Mouse (Mus musculus) liver, embryonic 13.5 days (tissue): ENCODE data around the gene Mief2. TPM values are rescaled to one million over a fixed set of nuclear protein-coding genes. Genes with fewer than 3 reads are reported as not detected.
A peak's percentile ranks its signal among the peaks of the same experiment; 100 is the strongest.

Source experiments
- ATAC-seq: fragments of 200-750 bp; cut with Nextera tagmentation; 2 replicates; pipeline ENCODE4 v1.8.0; 2017; ENCODE audit warnings: low read depth, mild to moderate bottlenecking, moderate number of reproducible peaks, moderate library complexity
- DNase-seq: peaks from one replicate; pipeline ENCODE4 v3.0.0; 2022
- H3K27ac ChIP-seq: fragments of 300-500 bp; sonication (generic); 2 replicates; pipeline ENCODE4 v1.5.1; 2015; ENCODE audit warnings: moderate library complexity, mild to moderate bottlenecking, inconsistent platforms
- H3K27me3 ChIP-seq: fragments of 300-500 bp; sonication (generic); 2 replicates; pipeline ENCODE4 v1.6.1; 2015; ENCODE audit warnings: mild to moderate bottlenecking, inconsistent platforms
- H3K36me3 ChIP-seq: fragments of 300-500 bp; sonication (generic); 2 replicates; pipeline ENCODE4 v1.6.1; 2015; ENCODE audit warnings: mild to moderate bottlenecking, inconsistent platforms
- H3K4me1 ChIP-seq: fragments of 300-500 bp; sonication (generic); replicated peaks from 2 replicates; pipeline ENCODE4 v1.6.1; 2015; ENCODE audit warnings: inconsistent platforms
- H3K4me2 ChIP-seq: fragments of 300-500 bp; sonication (generic); 2 replicates; pipeline ENCODE4 v1.6.1; 2015; ENCODE audit warnings: inconsistent platforms, mild to moderate bottlenecking, moderate library complexity
- H3K4me3 ChIP-seq: fragments of 300-500 bp; sonication (generic); replicated peaks from 2 replicates; pipeline ENCODE4 v1.5.1; 2015; ENCODE audit warnings: mild to moderate bottlenecking, inconsistent platforms
- H3K9ac ChIP-seq: fragments of 300-500 bp; sonication (generic); 2 replicates; pipeline ENCODE4 v1.6.1; 2015; ENCODE audit warnings: mild to moderate bottlenecking, inconsistent platforms
- H3K9me3 ChIP-seq: fragments of 300-500 bp; sonication (generic); replicated peaks from 2 replicates; pipeline ENCODE4 v1.6.1; 2016; ENCODE audit warnings: inconsistent platforms
- WGBS: fragments of 180-500 bp; shearing (Covaris S2); methylation state at CpG from one replicate; pipeline ENCODE4 v1.1.7; 2015; ENCODE audit not compliant: insufficient replicate concordance; 5-methylcytosine and 5-hydroxymethylcytosine counted together
- polyA plus RNA-seq: library from polyadenylated mRNA; unstranded; fragments of >200 nt; fragmentation: Nextera tagmentation; extraction: Ambion mirVana; gene quantifications from 2 replicates; pipeline ENCODE4 v1.2.1, GENCODE M21; 2015

The Mief2 gene
- polyA plus RNA-seq: 3.0 and 3.6 TPM in 2 replicates

DNA sequence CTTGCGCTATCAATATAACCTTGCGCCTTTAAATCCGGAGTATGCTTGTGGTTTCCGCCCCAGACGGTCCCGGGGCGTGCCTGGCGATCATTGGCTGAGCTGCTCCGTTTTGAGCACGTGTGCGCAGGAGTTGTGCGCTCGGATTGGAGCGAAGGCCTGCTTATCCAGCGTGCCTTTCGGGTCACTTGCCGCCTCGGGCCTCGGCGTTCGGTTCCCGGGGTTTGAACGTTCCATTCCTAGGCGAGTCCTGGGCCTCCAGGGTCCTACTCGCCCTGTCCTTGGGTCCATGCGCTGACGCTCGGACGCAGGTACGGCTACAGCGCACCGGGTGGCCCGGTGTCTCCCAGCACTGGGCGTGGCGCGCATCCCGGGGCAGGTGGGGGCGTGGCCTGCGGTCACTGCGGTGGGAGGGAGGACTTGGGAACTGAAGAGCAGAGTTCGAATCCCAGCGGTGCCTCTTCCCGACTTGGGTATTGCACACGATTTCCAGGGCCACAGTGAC lies at the start of gene Mief2:
Gene Mief2, plus strand, starts transcription at position 139 of the 502 bp plus-strand sequence.
- Histone ChIP-seq H3K4me3 (peak within 1 kb of the TSS; percentile 87), H3K36me3 (peaks cover 30% of the 10 kb centered on the region), H3K4me1 (peaks cover 37% of the 10 kb centered on the region), H3K27me3 (no peaks in the 10 kb centered on the region), H3K9ac (peak within 1 kb of the TSS; percentile 85), H3K27ac (peak within 1 kb of the TSS; percentile 82), H3K4me2 (peak within 1 kb of the TSS; percentile 94), H3K9me3 (no peaks in the 10 kb centered on the region)
- peak; percentile 88 for ATAC-seq
- peak; percentile 90 for DNase-seq
- under 1% methylated on average over 44 of the region's 44 CpGs for WGBS

DNA sequence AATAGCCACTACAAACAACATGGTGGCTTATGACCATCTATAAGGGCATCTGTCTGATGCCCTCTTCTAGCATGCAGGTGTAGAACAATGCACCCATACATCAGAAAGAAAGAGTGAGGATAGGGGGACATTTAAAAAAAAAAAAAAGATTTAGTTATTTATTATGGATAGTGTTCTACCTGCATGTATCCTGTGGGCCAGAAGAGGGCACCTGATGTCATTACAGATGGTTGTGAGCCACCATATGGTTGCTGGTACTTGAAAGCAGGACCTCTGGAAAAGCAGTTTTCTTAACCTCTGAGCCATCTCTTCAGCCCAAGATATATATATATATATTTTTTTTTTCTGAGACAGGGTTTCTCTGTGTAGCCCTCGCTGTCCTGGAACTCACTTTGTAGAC lies 32.0 kb upstream of the Mief2 start:
- Histone ChIP-seq H3K9ac (no peak overlapping the region), H3K4me3 (no peak overlapping the region), H3K36me3 (no peaks in the 10 kb centered on the region), H3K27ac (no peak overlapping the region), H3K27me3 (no peaks in the 10 kb centered on the region), H3K9me3 (no peaks in the 10 kb centered on the region), H3K4me1 (peaks cover 23% of the 10 kb centered on the region), H3K4me2 (no peak overlapping the region)
- DNase-seq (no peak), ATAC-seq (no peak)
- 46% methylated on average over 1 of the region's 1 CpGs for WGBS

DNA sequence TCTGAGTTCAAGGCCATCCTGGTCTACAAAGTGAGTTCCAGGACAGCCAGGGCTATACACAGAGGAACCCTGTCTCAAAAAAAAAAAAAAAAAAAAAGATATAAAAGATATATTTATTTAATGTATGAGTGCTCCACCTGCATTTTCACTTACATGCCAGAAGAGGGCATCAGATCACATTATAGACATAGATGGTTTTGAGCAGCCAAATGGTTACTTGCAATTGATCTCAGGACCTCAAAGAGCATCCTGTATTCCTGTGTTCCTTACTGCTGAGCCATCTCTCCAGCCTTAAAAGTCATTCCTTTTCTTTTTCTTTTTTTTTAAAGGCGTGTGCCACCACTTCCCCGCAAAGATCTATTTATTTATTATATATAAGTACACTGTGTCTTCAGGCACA lies 30.6 kb upstream of the Mief2 start:
- ATAC-seq (no peak), DNase-seq (no peak)
- Histone ChIP-seq H3K27ac (no peak overlapping the region), H3K4me2 (no peak overlapping the region), H3K4me1 (peaks cover 33% of the 10 kb centered on the region), H3K36me3 (no peaks in the 10 kb centered on the region), H3K9ac (no peak overlapping the region), H3K4me3 (no peak overlapping the region), H3K9me3 (no peaks in the 10 kb centered on the region), H3K27me3 (no peaks in the 10 kb centered on the region)
- 50% methylated on average over 2 of the region's 2 CpGs for WGBS

DNA sequence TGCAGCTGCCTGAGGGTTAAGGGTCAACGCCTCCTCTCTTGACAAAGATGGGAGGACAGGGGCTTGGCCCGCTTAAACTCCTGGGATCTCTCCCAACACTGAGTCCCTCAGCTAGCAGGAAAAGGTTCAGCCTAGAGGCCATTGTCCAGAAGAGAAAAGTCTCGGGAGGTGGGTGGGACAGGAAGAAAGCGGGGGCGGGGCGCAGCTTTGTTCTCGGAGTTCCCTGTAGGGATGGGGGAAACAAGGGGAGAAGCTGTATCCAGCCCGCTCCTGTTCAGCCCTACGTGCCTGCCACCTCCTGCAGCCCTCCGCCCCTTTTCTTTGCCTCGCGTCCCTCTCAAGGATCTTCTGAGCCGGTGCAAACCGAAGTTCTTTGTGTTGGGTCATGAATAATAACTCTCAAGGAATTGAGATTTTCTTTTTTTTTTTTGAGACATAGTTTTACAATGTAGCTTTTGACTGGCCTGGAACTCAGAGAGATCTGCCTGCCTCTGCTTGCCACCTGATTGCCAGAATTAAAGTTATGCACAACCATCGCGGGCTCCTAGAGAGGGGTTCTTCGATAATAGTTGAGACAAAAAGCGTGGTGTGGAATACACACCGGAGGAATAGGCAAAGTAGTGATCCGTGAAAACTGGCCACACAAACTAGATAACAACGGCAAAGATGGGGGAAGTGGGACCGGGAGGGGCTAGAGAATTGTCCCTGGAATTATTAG lies 29.2 kb upstream of the Mief2 start:
- H3K4me1 ChIP-seq: peaks cover 43% of the 10 kb centered on the region
- no peak for DNase-seq
- H3K4me3 ChIP-seq: peak overlapping the region; percentile 87
- H3K27ac ChIP-seq: peak overlapping the region; percentile 66
- peak overlapping the region; percentile 92 for H3K4me2 ChIP-seq
- H3K36me3 ChIP-seq: no peaks in the 10 kb centered on the region
- H3K9me3 ChIP-seq: no peaks in the 10 kb centered on the region
- 4% methylated on average over 22 of the region's 22 CpGs for WGBS
- H3K27me3 ChIP-seq: no peaks in the 10 kb centered on the region
- ATAC-seq: peak; percentile 16
- H3K9ac ChIP-seq: peak overlapping the region; percentile 91

DNA sequence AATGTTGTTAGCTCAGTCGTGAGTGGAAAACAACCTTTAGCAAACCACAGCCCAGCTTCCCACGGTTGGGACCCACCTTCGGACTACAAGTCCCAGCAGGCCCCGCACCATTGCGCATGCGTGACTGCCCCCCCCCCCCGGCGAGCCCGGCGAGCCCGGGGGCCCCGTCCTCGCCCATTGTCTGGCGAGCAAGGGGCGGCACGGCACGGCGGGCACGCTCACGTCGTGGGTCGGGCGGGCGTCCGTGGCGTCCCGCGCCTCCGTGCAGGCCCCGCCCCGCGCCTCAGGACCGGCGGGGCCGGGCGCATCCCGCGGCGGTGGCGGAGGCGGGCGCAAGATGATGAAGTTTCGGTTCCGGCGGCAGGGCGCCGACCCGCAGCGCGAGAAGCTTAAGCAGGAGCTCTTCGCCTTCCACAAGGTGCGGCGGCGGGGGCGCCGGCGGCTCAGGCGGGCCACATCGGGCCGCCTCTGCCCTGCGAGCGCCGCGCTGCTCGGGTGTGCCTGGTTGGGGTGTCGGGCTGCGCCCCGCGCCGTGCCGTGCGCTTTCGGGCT lies 28.6 kb upstream of the Mief2 start, which contains the start of gene Llgl1:
Gene Llgl1, plus strand, starts transcription at position 200 of the 552 bp plus-strand sequence.
- peak; percentile 92 for ATAC-seq
- Histone ChIP-seq H3K9me3 (no peaks in the 10 kb centered on the region), H3K4me3 (peak within 1 kb of the TSS; percentile 87), H3K4me1 (peaks cover 43% of the 10 kb centered on the region), H3K27me3 (no peaks in the 10 kb centered on the region), H3K4me2 (peak within 1 kb of the TSS; percentile 92), H3K27ac (peak within 1 kb of the TSS; percentile 89), H3K36me3 (peaks cover 5% of the 10 kb centered on the region; the same call in 1 of the 2 replicates), H3K9ac (peak within 1 kb of the TSS; percentile 91)
- under 1% methylated on average over 67 of the region's 73 CpGs for WGBS
- peak; percentile 79 for DNase-seq

DNA sequence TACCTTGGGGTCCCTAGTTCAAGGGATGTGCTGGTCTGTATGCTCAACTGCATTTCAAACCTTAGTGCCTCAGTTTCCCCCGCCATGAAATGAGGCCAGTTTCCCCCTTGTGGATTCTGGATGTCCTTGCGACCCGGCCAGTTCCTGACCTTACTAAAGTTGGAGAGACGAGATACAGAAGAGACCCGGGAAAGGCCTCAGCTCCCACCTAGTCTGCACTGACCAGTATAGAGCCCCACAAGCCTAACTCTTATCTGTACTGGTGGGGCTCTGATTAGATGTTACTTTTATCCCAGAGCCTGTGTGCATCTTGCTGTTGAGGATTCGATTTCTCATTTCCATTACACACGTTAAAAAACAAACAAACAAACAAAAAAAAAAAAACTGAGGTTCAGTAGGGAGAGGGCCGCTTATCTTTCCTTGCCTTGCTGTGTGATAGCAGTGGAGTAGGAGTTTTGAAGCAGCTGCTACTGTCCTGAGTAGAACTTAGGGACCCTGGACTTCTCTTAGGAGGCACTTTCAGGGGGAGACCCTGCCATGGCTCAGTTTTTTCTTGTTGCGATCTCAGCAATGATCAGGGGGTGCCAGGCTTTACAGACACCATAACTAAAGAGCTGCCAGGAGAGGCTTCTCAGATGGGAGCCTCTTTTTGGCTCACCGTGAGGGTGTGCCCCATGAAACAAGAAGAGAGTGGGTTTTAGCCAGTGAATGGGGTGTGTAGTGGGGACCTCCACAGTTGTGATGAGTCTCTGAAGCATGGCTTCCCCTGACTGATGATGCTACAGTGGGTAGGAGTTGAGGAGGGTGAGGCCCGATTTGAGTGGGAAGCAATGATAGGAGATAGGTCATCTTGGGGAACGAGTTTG lies 27.6 kb upstream of the Mief2 start:
- Histone ChIP-seq H3K27ac (peak overlapping the region; percentile 89), H3K27me3 (no peaks in the 10 kb centered on the region), H3K9me3 (no peaks in the 10 kb centered on the region), H3K4me1 (peaks cover 43% of the 10 kb centered on the region), H3K9ac (peak overlapping the region; percentile 91), H3K4me3 (peak overlapping the region; percentile 87), H3K4me2 (peak overlapping the region; percentile 92), H3K36me3 (peaks cover 8% of the 10 kb centered on the region)
- DNase-seq (no peak), ATAC-seq (no peak)
- WGBS: 24% methylated on average over 12 of the region's 12 CpGs

DNA sequence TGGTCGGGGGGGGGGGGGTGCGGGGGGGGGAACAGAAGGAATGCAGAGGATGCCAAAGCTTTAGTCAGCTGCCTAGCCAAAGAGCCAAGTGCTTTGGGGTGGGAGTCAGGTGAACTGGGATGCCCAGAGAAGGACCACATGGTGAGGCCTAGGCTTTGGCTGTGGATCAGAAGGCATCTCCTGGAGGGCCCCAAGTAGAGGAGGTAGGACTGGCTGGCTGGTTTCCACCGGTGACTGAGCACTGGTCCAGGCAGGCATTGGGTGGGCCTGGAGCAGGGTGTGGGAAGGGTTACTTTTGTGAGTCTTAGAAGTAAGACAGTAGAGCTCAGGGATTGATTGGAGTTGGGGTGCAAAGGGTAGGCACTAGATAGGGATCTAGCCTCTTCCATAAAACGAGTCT lies 26.6 kb upstream of the Mief2 start:
- 55% methylated on average over 3 of the region's 4 CpGs for WGBS
- Histone ChIP-seq H3K9ac (no peak overlapping the region), H3K4me3 (no peak overlapping the region), H3K4me1 (peaks cover 43% of the 10 kb centered on the region), H3K36me3 (peaks cover 19% of the 10 kb centered on the region), H3K27ac (no peak overlapping the region), H3K27me3 (no peaks in the 10 kb centered on the region), H3K4me2 (no peak overlapping the region), H3K9me3 (no peaks in the 10 kb centered on the region)
- DNase-seq (no peak), ATAC-seq (no peak)

DNA sequence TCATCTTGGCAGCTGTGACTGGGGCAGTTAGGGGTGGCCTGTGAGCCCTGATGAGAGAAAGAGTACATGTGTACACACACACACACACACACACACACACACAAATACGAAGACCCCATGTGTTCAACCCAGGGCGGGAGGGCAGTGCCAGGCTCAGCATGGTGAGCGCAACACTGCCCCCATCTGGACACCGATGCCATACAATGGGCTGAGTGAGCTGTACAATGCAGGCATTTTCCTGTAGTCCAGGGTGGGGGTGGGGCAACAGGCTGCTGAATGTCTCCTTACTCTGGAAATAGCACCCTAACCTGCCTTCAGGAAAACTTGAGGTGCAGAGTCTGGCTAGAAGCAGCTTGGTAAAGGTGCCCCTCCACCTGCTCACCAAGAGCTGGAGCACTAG lies 25.1 kb upstream of the Mief2 start:
- no peak overlapping the region for H3K27ac ChIP-seq
- WGBS: 39% methylated on average over 4 of the region's 4 CpGs

DNA sequence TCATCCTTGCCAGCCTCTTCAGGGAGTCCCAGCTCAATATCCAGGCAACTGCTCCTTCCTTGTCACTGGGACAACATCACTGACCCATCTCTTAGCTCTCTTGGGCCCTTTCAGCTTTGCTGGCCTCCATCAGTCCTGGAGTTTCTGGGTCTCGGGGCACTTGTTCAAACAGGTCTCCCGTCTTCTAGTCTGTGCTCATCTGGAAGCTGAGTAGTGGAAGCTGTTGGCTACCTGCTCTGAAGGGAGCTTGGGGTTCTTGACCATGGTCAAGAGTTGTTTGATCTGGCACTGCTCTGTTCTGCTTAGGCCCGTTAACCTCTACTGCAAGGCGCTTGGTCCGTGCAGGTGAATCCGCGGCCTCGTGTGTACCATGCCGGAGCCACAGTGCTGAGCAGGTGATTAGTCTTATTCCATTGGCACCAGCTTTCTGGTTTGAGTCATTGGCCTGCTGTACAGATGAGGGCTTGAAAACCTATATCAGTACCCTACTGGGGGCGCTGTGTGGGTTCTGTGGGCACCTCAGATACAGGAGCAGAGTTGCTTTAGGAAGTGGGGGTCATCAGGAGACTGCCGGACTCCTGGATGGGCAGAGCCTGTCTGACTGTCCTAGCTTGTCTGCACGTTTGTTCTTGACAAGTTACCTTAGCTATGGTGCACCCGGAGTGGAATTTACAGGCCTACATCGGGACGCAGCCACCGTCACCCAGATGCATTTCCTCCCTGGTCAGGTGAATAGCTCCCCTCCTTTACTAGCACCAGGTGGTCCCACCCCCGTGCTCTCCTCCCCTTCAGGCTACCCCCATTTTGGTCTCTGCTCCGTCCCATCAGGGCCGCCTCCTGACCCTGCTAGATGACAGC lies 23.9 kb upstream of the Mief2 start:
- Histone ChIP-seq H3K9ac (no peak overlapping the region), H3K27me3 (no peaks in the 10 kb centered on the region), H3K4me1 (peaks cover 31% of the 10 kb centered on the region), H3K36me3 (peaks cover 45% of the 10 kb centered on the region), H3K4me3 (no peak overlapping the region), H3K9me3 (no peaks in the 10 kb centered on the region), H3K4me2 (no peak overlapping the region), H3K27ac (no peak overlapping the region)
- ATAC-seq (no peak), DNase-seq (no peak)
- WGBS: 86% methylated on average over 19 of the region's 19 CpGs

More for the DNA sequence above, 25.1 kb upstream of the Mief2 start:
- no peak for ATAC-seq
- Histone ChIP-seq H3K4me2 (no peak overlapping the region), H3K9ac (no peak overlapping the region), H3K4me1 (peaks cover 42% of the 10 kb centered on the region), H3K4me3 (no peak overlapping the region), H3K27me3 (no peaks in the 10 kb centered on the region), H3K36me3 (peaks cover 34% of the 10 kb centered on the region), H3K9me3 (no peaks in the 10 kb centered on the region)
- DNase-seq: peak; percentile 50

DNA sequence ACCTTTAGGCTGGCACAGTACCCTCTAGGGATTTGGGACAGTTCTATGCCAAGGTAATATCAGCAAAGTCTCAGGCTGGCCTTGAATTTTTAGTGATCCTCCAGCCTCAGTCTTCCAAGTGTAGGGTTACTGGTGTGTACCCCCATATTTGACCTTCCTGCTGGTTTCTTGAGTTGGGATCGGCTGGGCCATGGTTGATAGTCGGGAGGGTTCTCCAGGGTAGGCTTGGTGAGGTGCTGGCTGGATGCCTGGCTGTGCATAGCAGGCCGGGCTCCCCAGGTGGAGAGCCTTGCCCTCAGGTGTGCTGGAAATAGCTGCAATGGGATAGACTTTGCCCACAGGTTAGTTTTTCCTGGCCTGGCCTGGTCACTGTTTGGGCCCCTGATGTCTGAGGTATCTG lies 22.9 kb upstream of the Mief2 start:
- Histone ChIP-seq H3K9ac (no peak overlapping the region), H3K36me3 (peaks cover 55% of the 10 kb centered on the region), H3K9me3 (no peaks in the 10 kb centered on the region), H3K4me1 (peaks cover 29% of the 10 kb centered on the region), H3K4me3 (no peak overlapping the region), H3K27me3 (no peaks in the 10 kb centered on the region), H3K4me2 (no peak overlapping the region), H3K27ac (no peak overlapping the region)
- 83% methylated on average over 3 of the region's 3 CpGs for WGBS
- DNase-seq: no peak
- ATAC-seq: no peak
